Mouse (Mus musculus) erythroblast, embryonic 14.5 days (primary cell): ENCODE measurements around the gene 1700092M07Rik.

Experiments used
- GATA1 ChIP-seq: IDR thresholded peaks from 2 replicates; pipeline ENCODE4 v1.6.1; 2012; ENCODE audit warnings: low read length, inconsistent platforms, mixed read lengths
- TAL1 ChIP-seq: IDR thresholded peaks from 3 replicates; pipeline ENCODE4 v1.6.1; 2012; ENCODE audit warnings: low read length, inconsistent platforms, mixed read lengths

GRCm38 (mm10) chr19:8756635-8757387 lies 16.3 kb downstream of the 1700092M07Rik start, which contains the start of gene Nxf1:
- TF ChIP-seq GATA1 (no peak), TAL1 (no peak)
